Mouse (Mus musculus): ENCODE results near the gene Tex2. TPM values are rescaled to one million over a fixed set of nuclear protein-coding genes. Genes with fewer than 3 reads are reported as not detected.

The Tex2 gene
- total and polyA plus RNA-seq, 2 experiments from 2014 or later = 23.0 to 49.3 TPM

GRCm38 (mm10) chr11:106607316-106607715 is 5.9 kb downstream of the Tex2 start:
- Histone ChIP-seq H3K27ac (ENCODE audit: low read depth, low read length) (no peak overlapping the region), H3K4me1 (ENCODE audit: insufficient read depth) (no peaks in the 10 kb centered on the region; the same call in 1 of the 2 replicates), H3K9ac (no peak overlapping the region), H3K9me3 (ENCODE audit: low read length) (no peaks in the 10 kb centered on the region), H3K4me3 (ENCODE audit: low read depth, low read length) (no peak overlapping the region), H3K4me2 (ENCODE audit: low read depth) (no peak overlapping the region), H3K36me3 (ENCODE audit: insufficient read depth) (no peaks in the 10 kb centered on the region), H3K27me3 (ENCODE audit: insufficient read depth, low read length) (no peaks in the 10 kb centered on the region)
- ATAC-seq (no peak), DNase-seq (no peak)
- WGBS = 52% methylated on average over 6 of the region's 6 CpGs
- no peak for TF ChIP-seq CTCF (IDR thresholded peaks at IDR 0.05; ENCODE audit: low read depth)

- Histone ChIP-seq H3K27ac (ENCODE audit: low read depth, low read length) (no peak overlapping the region), H3K36me3 (ENCODE audit: insufficient read depth) (no peaks in the 10 kb centered on the region), H3K4me3 (ENCODE audit: low read depth, low read length) (no peak overlapping the region), H3K9me3 (ENCODE audit: low read length) (no peaks in the 10 kb centered on the region), H3K27me3 (ENCODE audit: insufficient read depth, low read length) (no peaks in the 10 kb centered on the region), H3K9ac (no peak overlapping the region), H3K4me2 (ENCODE audit: low read depth) (no peak overlapping the region), H3K4me1 (ENCODE audit: insufficient read depth) (no peaks in the 10 kb centered on the region)
- TF ChIP-seq CTCF (IDR thresholded peaks at IDR 0.05; ENCODE audit: low read depth) = no peak
- ATAC-seq (no peak), DNase-seq (no peak)
- 43% methylated on average over 5 of the region's 5 CpGs for WGBS
Observed at GRCm38 (mm10) chr11:106606042-106606441, 7.2 kb downstream of the Tex2 start.

GRCm38 (mm10) chr11:106603230-106603629 is 10.0 kb downstream of the Tex2 start:
- no peaks in the 10 kb centered on the region for H3K4me1 ChIP-seq (ENCODE audit: insufficient read depth)
- no peaks in the 10 kb centered on the region for H3K27me3 ChIP-seq (ENCODE audit: insufficient read depth, low read length)
- H3K36me3 ChIP-seq (ENCODE audit: insufficient read depth) = no peaks in the 10 kb centered on the region
- no peak for TF ChIP-seq CTCF (IDR thresholded peaks at IDR 0.05; ENCODE audit: low read depth)
- no peak overlapping the region for H3K27ac ChIP-seq (ENCODE audit: low read depth, low read length)
- no peak overlapping the region for H3K9ac ChIP-seq
- DNase-seq (no peak), ATAC-seq (no peak)
- no peak overlapping the region for H3K4me2 ChIP-seq (ENCODE audit: low read depth)
- H3K9me3 ChIP-seq (ENCODE audit: low read length) = no peaks in the 10 kb centered on the region
- 94% methylated on average over 11 of the region's 11 CpGs for WGBS
- H3K4me3 ChIP-seq (ENCODE audit: low read depth, low read length) = no peak overlapping the region

- no peak for TF ChIP-seq CTCF (IDR thresholded peaks at IDR 0.05; ENCODE audit: low read depth)
- Histone ChIP-seq H3K4me3 (ENCODE audit: low read depth, low read length) (no peak overlapping the region), H3K4me2 (ENCODE audit: low read depth) (no peak overlapping the region), H3K36me3 (ENCODE audit: insufficient read depth) (no peaks in the 10 kb centered on the region), H3K9me3 (ENCODE audit: low read length) (no peaks in the 10 kb centered on the region), H3K9ac (no peak overlapping the region), H3K27me3 (ENCODE audit: insufficient read depth, low read length) (no peaks in the 10 kb centered on the region), H3K27ac (ENCODE audit: low read depth, low read length) (no peak overlapping the region), H3K4me1 (ENCODE audit: insufficient read depth) (no peaks in the 10 kb centered on the region)
- WGBS = 82% methylated on average over 5 of the region's 5 CpGs
- ATAC-seq (no peak), DNase-seq (no peak)
Observed at GRCm38 (mm10) chr11:106600124-106600523, 13.1 kb downstream of the Tex2 start.

GRCm38 (mm10) chr11:106599345-106599744 is 13.9 kb downstream of the Tex2 start:
- 86% methylated on average over 7 of the region's 7 CpGs for WGBS
- DNase-seq (no peak), ATAC-seq (no peak)
- Histone ChIP-seq H3K27ac (ENCODE audit: low read depth, low read length) (no peak overlapping the region), H3K9me3 (ENCODE audit: low read length) (no peaks in the 10 kb centered on the region), H3K4me3 (ENCODE audit: low read depth, low read length) (no peak overlapping the region), H3K36me3 (ENCODE audit: insufficient read depth) (no peaks in the 10 kb centered on the region), H3K27me3 (ENCODE audit: insufficient read depth, low read length) (no peaks in the 10 kb centered on the region), H3K9ac (no peak overlapping the region), H3K4me2 (ENCODE audit: low read depth) (no peak overlapping the region), H3K4me1 (ENCODE audit: insufficient read depth) (no peaks in the 10 kb centered on the region)
- no peak for TF ChIP-seq CTCF (IDR thresholded peaks at IDR 0.05; ENCODE audit: low read depth)

GRCm38 (mm10) chr11:106598339-106598738 is 14.9 kb downstream of the Tex2 start:
- H3K4me3 ChIP-seq (ENCODE audit: low read depth, low read length) = no peak overlapping the region
- H3K4me1 ChIP-seq (ENCODE audit: insufficient read depth) = no peaks in the 10 kb centered on the region
- 85% methylated on average over 6 of the region's 6 CpGs for WGBS
- H3K36me3 ChIP-seq (ENCODE audit: insufficient read depth) = no peaks in the 10 kb centered on the region
- H3K27me3 ChIP-seq (ENCODE audit: insufficient read depth, low read length) = no peaks in the 10 kb centered on the region
- ATAC-seq (no peak), DNase-seq (no peak)
- H3K4me2 ChIP-seq (ENCODE audit: low read depth) = no peak overlapping the region
- TF ChIP-seq CTCF (IDR thresholded peaks at IDR 0.05; ENCODE audit: low read depth) = no peak
- no peaks in the 10 kb centered on the region for H3K9me3 ChIP-seq (ENCODE audit: low read length)
- no peak overlapping the region for H3K9ac ChIP-seq
- no peak overlapping the region for H3K27ac ChIP-seq (ENCODE audit: low read depth, low read length)

- Histone ChIP-seq H3K9me3 (ENCODE audit: low read length) (no peaks in the 10 kb centered on the region), H3K4me1 (ENCODE audit: insufficient read depth) (no peaks in the 10 kb centered on the region), H3K36me3 (ENCODE audit: insufficient read depth) (no peaks in the 10 kb centered on the region), H3K9ac (no peak overlapping the region), H3K27ac (ENCODE audit: low read depth, low read length) (no peak overlapping the region), H3K4me2 (ENCODE audit: low read depth) (no peak overlapping the region), H3K27me3 (ENCODE audit: insufficient read depth, low read length) (no peaks in the 10 kb centered on the region), H3K4me3 (ENCODE audit: low read depth, low read length) (no peak overlapping the region)
- ATAC-seq (no peak), DNase-seq (no peak)
- WGBS = 76% methylated on average over 10 of the region's 10 CpGs
- TF ChIP-seq CTCF (IDR thresholded peaks at IDR 0.05; ENCODE audit: low read depth) = no peak
Observed at GRCm38 (mm10) chr11:106597737-106598330, 15.4 kb downstream of the Tex2 start.
